Mouse (Mus musculus): ENCODE measurements at regions not wholly inside any gene's neighbourhood (a gene's known extent, or its start where the extent isn't known, plus 50 kb on each side); places are given as distances from the start of the nearest gene placed in this dataset.

DNA sequence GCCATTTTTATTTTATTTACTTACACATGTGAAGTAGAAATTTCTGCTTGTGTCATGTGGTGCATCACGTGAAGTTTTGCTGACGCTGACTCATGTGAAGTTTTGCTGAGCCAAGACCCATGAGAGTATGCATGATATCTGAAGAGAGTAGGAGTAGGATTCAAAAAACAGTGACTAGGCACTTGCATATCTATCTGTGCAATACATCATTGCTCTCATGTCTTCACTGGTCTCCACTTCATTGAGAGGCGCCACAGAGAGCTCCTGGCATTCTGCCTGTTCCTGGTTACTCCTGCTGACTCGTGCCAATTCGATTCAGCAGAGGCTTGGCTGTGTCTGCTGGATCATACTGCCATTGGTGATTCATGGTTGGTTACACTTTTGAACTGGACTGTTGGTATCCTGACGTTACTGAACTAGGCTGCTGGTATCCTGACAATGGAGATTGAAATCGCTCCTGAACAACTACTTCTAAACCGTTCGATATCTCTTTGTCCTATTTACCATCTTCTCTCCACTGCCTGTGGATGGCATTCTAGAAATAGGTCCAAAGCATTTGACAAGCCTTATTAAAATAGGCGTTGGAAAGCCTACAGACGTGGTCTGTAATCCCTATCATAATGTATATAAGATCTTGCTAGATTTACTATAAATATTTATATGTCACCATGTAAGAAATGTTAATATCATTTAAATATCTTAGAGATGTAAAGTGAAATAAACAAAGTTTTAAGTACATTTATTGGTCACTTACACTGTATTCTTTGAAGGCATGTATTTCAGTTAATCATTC lies 1013.2 kb downstream of the Cdh8 start:
- TF ChIP-seq CTCF (IDR thresholded peaks at IDR 0.05; ENCODE audit: low read depth, low read length) (no peak), EP300 (IDR thresholded peaks at IDR 0.05; ENCODE audit: insufficient read depth, low read depth, low read length) (no peak)
